Mouse (Mus musculus): ENCODE results near the gene Itsn2.

The Itsn2 gene

DNA sequence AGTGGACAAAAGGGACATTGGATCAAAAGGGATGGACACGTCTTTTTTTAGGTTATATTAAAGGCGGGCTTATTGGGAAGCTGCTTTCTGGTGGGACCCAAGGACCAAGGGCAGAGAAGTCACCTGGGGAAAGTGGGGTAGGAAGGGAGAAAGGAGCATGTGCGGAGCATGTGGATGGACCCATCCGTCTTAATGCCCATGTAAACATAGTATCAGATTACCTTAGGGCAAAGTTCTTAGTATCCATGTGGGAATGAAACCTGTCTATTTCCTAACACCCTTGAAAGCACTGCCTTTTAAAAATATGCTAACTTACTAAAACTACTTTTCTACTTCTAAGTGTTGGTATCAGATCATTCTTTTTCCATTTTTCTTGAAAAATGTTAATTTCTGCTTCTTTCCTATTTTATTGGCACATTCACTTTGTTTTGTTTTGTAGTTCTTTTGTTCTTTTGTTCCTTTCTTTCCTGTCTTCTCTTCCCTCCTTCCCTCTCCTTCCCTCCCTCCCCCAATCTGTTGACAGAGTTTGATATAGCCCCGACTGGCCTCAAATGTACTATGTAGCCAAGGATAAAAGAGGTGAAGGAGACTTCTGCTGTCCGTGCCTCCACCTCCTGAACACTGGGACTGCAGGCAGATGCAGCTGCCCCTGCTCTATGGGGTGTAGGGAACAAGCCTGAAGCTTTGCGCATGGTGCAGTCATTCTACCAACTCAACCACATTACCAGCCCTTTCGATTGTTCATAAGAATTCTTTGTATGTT is 6.4 kb downstream of the Itsn2 start:
- no peak for DNase-seq (ENCODE audit: low spot score in 2 of 2)

GRCm38 (mm10) chr12:4599713-4600112 is 7.3 kb downstream of the Itsn2 start:
- no peak for DNase-seq (ENCODE audit: low spot score in 2 of 2)

- no peak for DNase-seq (ENCODE audit: low spot score in 2 of 2)
These were observed 14.2 kb downstream of the Itsn2 start for GRCm38 (mm10) chr12:4606625-4607024.

DNA sequence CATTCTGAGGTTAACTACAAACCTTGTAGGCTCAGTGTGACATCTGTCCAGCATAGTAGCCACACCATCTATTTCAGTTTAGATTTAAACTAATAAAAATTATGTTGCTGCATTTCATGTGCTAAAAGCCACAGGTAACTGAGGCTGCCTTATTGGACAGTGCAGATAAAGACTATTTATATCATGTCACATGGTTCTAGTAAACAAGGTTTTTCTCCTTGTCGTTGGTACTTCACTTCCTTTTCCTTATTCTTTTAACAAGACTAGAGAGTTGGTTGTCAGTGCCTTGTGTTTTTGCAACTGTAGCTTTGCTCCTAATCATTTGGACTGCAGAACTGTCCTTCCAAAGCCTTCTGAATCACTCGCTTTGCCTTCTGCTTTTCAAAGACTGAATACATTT is 22.3 kb downstream of the Itsn2 start:
- no peak for DNase-seq (ENCODE audit: low spot score in 2 of 2)

DNA sequence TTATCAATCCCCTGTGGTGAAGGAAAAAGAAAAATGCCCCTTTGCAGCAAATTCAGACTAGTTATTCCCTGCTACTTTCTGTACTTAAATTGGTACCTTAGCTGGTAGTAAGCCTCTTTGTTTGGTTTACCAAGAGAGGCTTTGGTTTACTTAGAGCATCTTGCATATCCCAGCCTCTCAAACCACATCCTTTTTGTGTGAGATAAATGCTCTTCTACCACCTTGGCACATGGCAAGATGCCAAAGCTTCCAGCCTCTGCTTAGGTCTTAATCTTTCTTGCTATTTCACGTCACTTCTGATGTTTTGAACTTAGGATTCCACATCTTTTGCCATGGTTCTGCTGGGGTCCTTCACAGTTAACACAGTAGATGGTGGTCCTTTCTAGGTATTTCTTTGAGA is 31.8 kb downstream of the Itsn2 start:
- no peak for DNase-seq (ENCODE audit: low spot score in 2 of 2)

DNA sequence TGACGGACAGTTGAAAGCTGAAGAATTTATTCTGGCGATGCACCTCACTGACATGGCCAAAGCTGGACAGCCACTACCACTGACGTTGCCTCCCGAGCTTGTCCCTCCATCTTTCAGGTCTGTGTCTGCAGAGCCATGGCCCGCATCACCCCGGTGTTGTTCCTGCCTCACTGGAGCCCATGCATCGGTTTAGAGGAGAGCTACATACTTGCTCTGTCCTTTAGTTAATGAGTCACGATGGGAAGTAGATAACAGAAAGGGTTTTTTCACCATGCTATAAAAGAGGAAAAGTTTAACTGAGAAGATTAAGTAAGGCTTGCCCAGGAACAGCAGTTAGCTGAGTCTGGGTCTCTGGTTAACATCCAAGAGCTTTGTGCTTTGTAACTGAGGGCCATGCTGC is 40.5 kb downstream of the Itsn2 start:
- no peak for DNase-seq (ENCODE audit: low spot score in 2 of 2)

- DNase-seq (ENCODE audit: low spot score in 2 of 2), result no peak
These were observed 46.0 kb downstream of the Itsn2 start for GRCm38 (mm10) chr12:4638438-4638837.

GRCm38 (mm10) chr12:4640737-4641136 is 48.3 kb downstream of the Itsn2 start:
- DNase-seq (ENCODE audit: low spot score in 2 of 2), result no peak

DNA sequence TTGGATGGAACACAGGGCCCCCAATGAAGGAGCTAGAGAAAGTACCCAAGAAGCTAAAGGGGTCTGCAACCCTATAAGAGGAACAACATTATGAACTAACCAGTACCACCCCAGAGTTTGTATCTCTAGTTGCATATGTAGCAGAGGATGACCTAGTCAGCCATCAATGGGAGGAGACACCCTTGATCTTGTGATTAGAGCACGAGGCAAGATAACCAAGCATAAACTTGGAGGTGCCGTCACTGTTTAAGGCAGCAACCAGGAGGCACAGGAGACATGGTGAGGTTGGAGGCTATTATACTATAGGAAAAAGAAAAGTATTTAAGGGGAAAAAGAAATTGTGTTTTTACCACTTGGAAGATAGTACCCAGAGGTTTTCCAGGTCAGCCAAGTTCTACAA is 64.4 kb downstream of the Itsn2 start:
- no peak for DNase-seq (ENCODE audit: low spot score in 2 of 2)

- no peak for DNase-seq (ENCODE audit: low spot score in 2 of 2)
These were observed 72.7 kb downstream of the Itsn2 start for GRCm38 (mm10) chr12:4664929-4665674.

DNA sequence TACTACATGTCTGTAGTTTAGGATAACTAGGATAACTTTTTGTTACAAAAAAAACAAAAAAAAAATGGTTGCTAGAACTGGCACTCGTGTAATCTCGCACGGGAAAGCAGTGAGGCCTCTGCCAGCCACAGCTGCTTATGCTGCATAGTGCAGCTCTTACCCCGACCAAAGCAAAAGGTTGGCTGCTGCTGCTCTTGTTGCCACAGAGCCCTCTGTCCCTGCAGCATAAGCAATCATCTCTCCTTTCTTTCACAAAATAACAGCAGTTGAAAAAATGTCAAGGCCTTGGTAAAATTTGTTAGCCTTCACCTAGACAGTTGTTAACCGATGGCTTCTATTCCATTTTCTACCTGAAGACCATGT is 73.2 kb downstream of the Itsn2 start:
- DNase-seq (ENCODE audit: low spot score in 2 of 2), result no peak

- no peak for DNase-seq (ENCODE audit: low spot score in 2 of 2)
These were observed 83.9 kb downstream of the Itsn2 start for GRCm38 (mm10) chr12:4676336-4676735.

GRCm38 (mm10) chr12:4679971-4680370 is 87.5 kb downstream of the Itsn2 start:
- no peak for DNase-seq (ENCODE audit: low spot score in 2 of 2)

DNA sequence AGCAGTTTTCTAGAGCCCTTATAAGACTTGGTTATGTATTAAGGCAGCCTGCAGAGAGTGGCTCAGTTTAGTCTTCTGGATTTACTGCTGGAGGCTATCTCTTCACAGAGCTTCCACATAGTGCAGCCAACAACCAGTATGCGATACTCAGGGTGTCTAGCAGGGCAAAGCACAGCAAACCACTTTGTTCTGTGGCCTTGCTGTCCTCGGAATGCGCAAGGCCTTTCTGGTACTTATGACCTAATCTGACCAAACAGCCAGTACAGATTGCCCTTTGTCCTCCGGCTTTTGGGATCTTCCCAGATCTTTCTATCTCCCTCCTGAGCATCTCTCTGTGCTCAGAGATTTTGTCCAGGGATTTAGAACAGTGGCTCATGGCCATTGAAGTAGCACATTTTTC is 93.0 kb downstream of the Itsn2 start:
- no peak for DNase-seq (ENCODE audit: low spot score in 2 of 2)

GRCm38 (mm10) chr12:4688386-4688785 is 95.9 kb downstream of the Itsn2 start:
- no peak for DNase-seq (ENCODE audit: low spot score in 2 of 2)

GRCm38 (mm10) chr12:4689341-4689740 is 96.9 kb downstream of the Itsn2 start:
- no peak for DNase-seq (ENCODE audit: low spot score in 2 of 2)

- DNase-seq (ENCODE audit: low spot score in 2 of 2), result no peak
These were observed 98.8 kb downstream of the Itsn2 start for GRCm38 (mm10) chr12:4691193-4691592.

GRCm38 (mm10) chr12:4694534-4694933 is 102.1 kb downstream of the Itsn2 start:
- DNase-seq (ENCODE audit: low spot score in 2 of 2), result no peak

DNA sequence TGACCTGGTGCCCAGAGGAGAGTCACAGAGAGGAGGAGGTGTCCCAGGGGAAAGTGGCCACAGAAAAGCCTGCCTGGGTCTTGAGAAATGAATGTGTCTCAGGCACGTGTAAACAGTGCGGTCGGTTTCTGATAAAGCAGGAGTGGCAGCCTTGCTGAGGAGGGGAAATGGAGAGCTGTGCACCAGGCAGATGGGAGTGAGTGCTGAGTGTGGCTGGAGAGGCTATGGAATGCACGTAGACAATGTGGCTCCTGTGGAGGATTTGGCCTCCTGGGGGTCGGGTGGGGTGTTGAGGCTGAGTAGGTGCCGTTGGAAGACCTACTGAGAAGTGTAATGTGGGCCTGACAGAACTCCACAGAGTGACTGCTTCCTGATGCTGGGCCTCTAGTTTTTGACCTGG is 113.2 kb downstream of the Itsn2 start:
- DNase-seq (ENCODE audit: low spot score in 2 of 2), result peak in 1 of 2 experiments; percentile 46

DNA sequence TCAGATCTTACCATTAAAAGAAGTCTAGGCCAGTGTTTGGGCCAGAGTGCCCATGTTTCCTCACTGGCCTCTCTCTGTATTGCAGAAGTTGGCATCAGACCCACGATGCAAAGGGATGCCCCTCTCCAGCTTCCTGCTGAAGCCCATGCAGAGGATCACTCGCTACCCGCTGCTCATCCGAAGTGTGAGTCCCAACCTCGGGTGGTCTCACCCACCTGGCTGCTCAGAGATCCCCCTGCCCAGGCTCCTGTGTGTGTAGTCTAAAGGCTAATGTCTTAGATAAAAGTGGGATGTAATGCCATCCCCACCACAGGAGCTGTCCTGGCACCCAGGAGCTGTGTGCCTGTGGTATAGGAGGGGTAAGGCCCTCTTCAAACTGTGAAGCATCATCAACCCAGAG is 113.7 kb downstream of the Itsn2 start:
- peak in 1 of 2 experiments; percentile 48 for DNase-seq (ENCODE audit: low spot score in 2 of 2)

DNA sequence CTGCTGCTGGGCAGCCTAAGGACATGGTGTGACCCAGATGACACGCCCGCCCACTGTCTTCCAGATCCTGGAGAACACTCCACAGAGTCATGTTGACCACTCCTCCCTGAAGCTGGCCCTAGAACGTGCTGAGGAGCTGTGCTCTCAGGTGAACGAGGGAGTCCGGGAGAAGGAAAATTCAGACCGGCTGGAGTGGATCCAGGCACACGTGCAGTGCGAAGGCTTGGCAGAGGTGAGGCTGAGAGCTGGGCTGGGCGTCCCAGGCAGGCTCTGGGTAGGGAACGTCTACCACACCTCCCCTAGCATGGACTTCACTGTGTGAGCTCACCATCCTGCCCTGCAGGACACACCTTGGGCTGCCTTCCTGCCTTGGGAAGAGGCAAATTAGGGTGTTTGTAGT is 114.5 kb downstream of the Itsn2 start:
- peak in 1 of 2 experiments; percentile 51 for DNase-seq (ENCODE audit: low spot score in 2 of 2)

- DNase-seq (ENCODE audit: low spot score in 2 of 2), result peak in 1 of 2 experiments; percentile 51
These were observed 115.1 kb downstream of the Itsn2 start for GRCm38 (mm10) chr12:4707488-4708017.

- DNase-seq (ENCODE audit: low spot score in 2 of 2), result peak in 1 of 2 experiments; percentile 55
These were observed 115.9 kb downstream of the Itsn2 start for GRCm38 (mm10) chr12:4708296-4708695.
